Mouse (Mus musculus) kidney, adult 18-20 months (tissue): ENCODE results near the gene Gm26602.
A peak's percentile ranks its signal among the peaks of the same experiment; 100 is the strongest.

Experiments
- DNase-seq: peaks from one replicate; pipeline ENCODE4 v3.0.0; 2021

Gm26602 gene

GRCm38 (mm10) chr10:79918231-79919078, 7.8 kb downstream of the Gm26602 start:
- DNase-seq = no peak

- no peak for DNase-seq
Observed at GRCm38 (mm10) chr10:79919251-79919849, 8.7 kb downstream of the Gm26602 start.

- no peak for DNase-seq
Observed at GRCm38 (mm10) chr10:79920056-79920890, 9.6 kb downstream of the Gm26602 start.

GRCm38 (mm10) chr10:79920958-79921535, 10.4 kb downstream of the Gm26602 start, which contains the start of gene R3hdm4:
Gene R3hdm4, minus strand, starts transcription at chr10:79921208.
- no peak for DNase-seq

- no peak for DNase-seq
Observed at GRCm38 (mm10) chr10:79921572-79921971, 10.9 kb downstream of the Gm26602 start.

GRCm38 (mm10) chr10:79924998-79925784, 14.5 kb downstream of the Gm26602 start:
- peak; percentile 97 for DNase-seq

GRCm38 (mm10) chr10:79925785-79926490, 15.3 kb downstream of the Gm26602 start:
- DNase-seq = no peak

- peak; percentile 90 for DNase-seq
Observed at GRCm38 (mm10) chr10:79926491-79927323, 16.1 kb downstream of the Gm26602 start, which contains the start of gene Arid3a. Gene Arid3a, plus strand, starts transcription at chr10:79927043.

- peak; percentile 72 for DNase-seq
Observed at GRCm38 (mm10) chr10:79927324-79928029, 16.8 kb downstream of the Gm26602 start.

GRCm38 (mm10) chr10:79928030-79928694, 17.5 kb downstream of the Gm26602 start:
- no peak for DNase-seq

- no peak for DNase-seq
Observed at GRCm38 (mm10) chr10:79928907-79929701, 18.4 kb downstream of the Gm26602 start.

- DNase-seq = no peak
Observed at GRCm38 (mm10) chr10:79929967-79930825, 19.5 kb downstream of the Gm26602 start.

- DNase-seq = no peak
Observed at GRCm38 (mm10) chr10:79930826-79931186, 20.1 kb downstream of the Gm26602 start.

- no peak for DNase-seq
Observed at GRCm38 (mm10) chr10:79931797-79932196, 21.1 kb downstream of the Gm26602 start.

- peak; percentile 50 for DNase-seq
Observed at GRCm38 (mm10) chr10:79932736-79933135, 22.1 kb downstream of the Gm26602 start.

GRCm38 (mm10) chr10:79933145-79933679, 22.6 kb downstream of the Gm26602 start:
- DNase-seq = no peak

GRCm38 (mm10) chr10:79933861-79934260, 23.2 kb downstream of the Gm26602 start:
- no peak for DNase-seq
